ENCODE assay signal across 8 mouse cellular contexts in genomic region chrX:73786364-73787224, GRCm38 (mm10). TPM values are rescaled to one million over a fixed set of nuclear protein-coding genes. Genes with fewer than 3 reads are reported as not detected.
DNase-seq lines count a peak whose midpoint lies in the region; ATAC-seq and TF ChIP-seq lines count a peak whose summit lies in the region.

TSS of gene Idh3g (minus strand) at chrX:73786897.
TSS of gene Ssr4 (plus strand) at chrX:73787028.

- H3K4me3 ChIP-seq in embryonic facial prominence, embryonic 14.5 days (ENCODE audit: low read depth, low read length), result peak within 1 kb of the TSS; percentile 60
- H3K4me3 ChIP-seq in heart, adult 2 months, result peak within 1 kb of the TSS; percentile 62
- H3K4me3 ChIP-seq in limb, embryonic 13.5 days, result peak within 1 kb of the TSS; percentile 60
- peak within 1 kb of the TSS; percentile 57 for H3K4me3 ChIP-seq in midbrain, embryonic 16.5 days (ENCODE audit: low read depth, low read length)

- no peak for TF ChIP-seq EP300 in heart, adult 2 months (IDR thresholded peaks at IDR 0.05; ENCODE audit: insufficient read depth, low read depth, low read length)

- H3K9ac ChIP-seq in embryonic facial prominence, embryonic 14.5 days (ENCODE audit: low read depth, low read length), result peak within 1 kb of the TSS; percentile 74
- H3K9ac ChIP-seq in heart, adult 2 months (ENCODE audit: low read depth, low read length), result peak within 1 kb of the TSS; percentile 81
- peak within 1 kb of the TSS; percentile 75 for H3K9ac ChIP-seq in limb, embryonic 13.5 days
- H3K9ac ChIP-seq in midbrain, embryonic 16.5 days (ENCODE audit: low read depth, low read length), result peak within 1 kb of the TSS; percentile 73

- H3K4me2 ChIP-seq in embryonic facial prominence, embryonic 14.5 days (ENCODE audit: low read depth, low read length), result peak within 1 kb of the TSS; percentile 59
- H3K4me2 ChIP-seq in limb, embryonic 13.5 days (replicated peaks), result peak within 1 kb of the TSS; percentile 68
- peak within 1 kb of the TSS; percentile 74 for H3K4me2 ChIP-seq in midbrain, embryonic 16.5 days (ENCODE audit: low read length)

- ATAC-seq in embryonic facial prominence, embryonic 14.5 days (ENCODE audit: low read depth), result peak; percentile 97
- peak; percentile 95 for ATAC-seq in limb, embryonic 13.5 days (ENCODE audit: low FRiP score, low read depth)
- ATAC-seq in midbrain, embryonic 16.5 days, result peak; percentile 98

- peak; percentile 98 for DNase-seq in 3T3-L1 (ENCODE audit: low read depth, low spot score)
- DNase-seq in adrenal gland, postnatal 4 days (ENCODE audit: low spot score in 2 of 2), result peak; percentile 55 to 81
- DNase-seq in embryonic facial prominence, embryonic 14.5 days (ENCODE audit: low spot score), result peak; percentile 97
- DNase-seq in heart, adult 2 months, result peak; percentile 92 to 95
- DNase-seq in kidney, adult 8-10 months, result peak; percentile 94
- DNase-seq in spleen, postnatal 10 days (ENCODE audit: low spot score in 2 of 2), result peak; percentile 86 to 92

- peak within 1 kb of the TSS; percentile 87 for H3K27ac ChIP-seq in embryonic facial prominence, embryonic 14.5 days (replicated peaks; ENCODE audit: low read depth, low read length)
- peak within 1 kb of the TSS; percentile 97 for H3K27ac ChIP-seq in heart, adult 2 months
- peak within 1 kb of the TSS; percentile 85; the same call in 1 of the 2 replicates for H3K27ac ChIP-seq in limb, embryonic 13.5 days
- H3K27ac ChIP-seq in midbrain, embryonic 16.5 days (ENCODE audit: low read length), result peak within 1 kb of the TSS; percentile 90

- H3K9me3 ChIP-seq in embryonic facial prominence, embryonic 14.5 days (ENCODE audit: control insufficient read depth, low read length), result no peaks in the 10 kb centered on the region
- no peaks in the 10 kb centered on the region for H3K9me3 ChIP-seq in limb, embryonic 13.5 days
- H3K9me3 ChIP-seq in midbrain, embryonic 16.5 days (replicated peaks; ENCODE audit: control insufficient read depth, low read length, poor library complexity, severe bottlenecking), result no peaks in the 10 kb centered on the region

- H3K4me1 ChIP-seq in embryonic facial prominence, embryonic 14.5 days (ENCODE audit: control insufficient read depth, insufficient read depth, low read length), result no peaks in the 10 kb centered on the region
- peaks cover 4% of the 10 kb centered on the region; the same call in 1 of the 2 replicates for H3K4me1 ChIP-seq in heart, adult 2 months (ENCODE audit: control insufficient read depth, insufficient read depth, low read length)
- peaks cover 12% of the 10 kb centered on the region for H3K4me1 ChIP-seq in limb, embryonic 13.5 days
- peaks cover 28% of the 10 kb centered on the region for H3K4me1 ChIP-seq in midbrain, embryonic 16.5 days (ENCODE audit: control insufficient read depth, insufficient read depth, low read length)

- no peak for TF ChIP-seq POLR2A in heart, adult 2 months (IDR thresholded peaks at IDR 0.05; ENCODE audit: insufficient read depth, low read depth, low read length)

- intact Hi-C loops in heart, adult 2 months (cut with DNase I), result loop anchor here (2.0 to 5.0 kb wide), 3 partner anchors 70 to 181 kb away; partner anchors contain the start of genes Abcd1, Bcap31, Hcfc1 and Slc6a8

- H3K36me3 ChIP-seq in embryonic facial prominence, embryonic 14.5 days (ENCODE audit: control insufficient read depth, insufficient read depth, low read length), result peaks cover 27% of the 10 kb centered on the region; the same call in 1 of the 2 replicates
- H3K36me3 ChIP-seq in heart, adult 2 months (ENCODE audit: control insufficient read depth, insufficient read depth, low read length), result peaks cover 1% of the 10 kb centered on the region
- peaks cover 25% of the 10 kb centered on the region for H3K36me3 ChIP-seq in limb, embryonic 13.5 days
- H3K36me3 ChIP-seq in midbrain, embryonic 16.5 days (ENCODE audit: control insufficient read depth, insufficient read depth, low read length), result peaks cover under 1% of the 10 kb centered on the region; the same call in 1 of the 2 replicates

- no peaks in the 10 kb centered on the region for H3K79me2 ChIP-seq in heart, adult 2 months (replicated peaks; ENCODE audit: control insufficient read depth, insufficient read depth, low read length)

- peak; percentile 63 for TF ChIP-seq CTCF in heart, adult 2 months (IDR thresholded peaks at IDR 0.05)

- no peaks in the 10 kb centered on the region for H3K27me3 ChIP-seq in embryonic facial prominence, embryonic 14.5 days (replicated peaks; ENCODE audit: control insufficient read depth, insufficient read depth, low read length)
- H3K27me3 ChIP-seq in heart, adult 2 months (ENCODE audit: control insufficient read depth, insufficient read depth, low read length), result no peaks in the 10 kb centered on the region
- H3K27me3 ChIP-seq in limb, embryonic 13.5 days, result peaks cover 5% of the 10 kb centered on the region
- no peaks in the 10 kb centered on the region for H3K27me3 ChIP-seq in midbrain, embryonic 16.5 days (ENCODE audit: control insufficient read depth, insufficient read depth, low read depth, low read length)

- 16% methylated on average over 34 of the region's 52 CpGs for WGBS in embryonic facial prominence, embryonic 14.5 days
- WGBS in heart, adult 2 months, result 18% methylated on average over 52 of the region's 52 CpGs
- 20% methylated on average over 52 of the region's 52 CpGs for WGBS in limb, embryonic 13.5 days
- WGBS in midbrain, embryonic 16.5 days, result 15% methylated on average over 50 of the region's 52 CpGs

RNA-seq across cellular contexts. Expression of gene Idh3g, which starts in this region (rescaled TPM):
- 100 to 1,000 TPM; 296 to 313 TPM for total RNA-seq in adrenal gland, postnatal 4 days (2021)
- 193 and 211 TPM in 2 replicates for polyA plus RNA-seq in embryonic facial prominence, embryonic 14.5 days (2014; fragmentation: Nextera tagmentation; extraction: Ambion mirVana)
- total RNA-seq in heart, adult 2 months (2021), result 100 to 1,000 TPM; 573 to 710 TPM
- polyA plus RNA-seq in heart, adult 2 months (2012; rRNA removed), result 1,208 and 1,962 TPM in 2 replicates
- 200 and 206 TPM in 2 replicates for polyA plus RNA-seq in limb, embryonic 13.5 days (2015; fragmentation: Nextera tagmentation; extraction: Ambion mirVana)
- 232 and 252 TPM in 2 replicates for polyA plus RNA-seq in midbrain, embryonic 16.5 days (2015; fragmentation: Nextera tagmentation; extraction: Ambion mirVana)

RNA-seq across cellular contexts. Expression of gene Ssr4, which starts in this region (rescaled TPM):
- 100 to 1,000 TPM; 182 to 189 TPM for total RNA-seq in adrenal gland, postnatal 4 days (2021)
- polyA plus RNA-seq in embryonic facial prominence, embryonic 14.5 days (2014; fragmentation: Nextera tagmentation; extraction: Ambion mirVana), result 259 and 277 TPM in 2 replicates
- total RNA-seq in heart, adult 2 months (2021), result 10 to 100 TPM; 78.1 to 81.8 TPM
- 116 and 124 TPM in 2 replicates for polyA plus RNA-seq in heart, adult 2 months (2012; rRNA removed)
- 182 TPM in 2 replicates for polyA plus RNA-seq in limb, embryonic 13.5 days (2015; fragmentation: Nextera tagmentation; extraction: Ambion mirVana)
- 126 and 131 TPM in 2 replicates for polyA plus RNA-seq in midbrain, embryonic 16.5 days (2015; fragmentation: Nextera tagmentation; extraction: Ambion mirVana)

Comparison
In these comparisons a context has a peak if more than half of its experiments do, and no peak if none do; other contexts are left out.
1. Peak in every context shown above with its lines: DNase-seq, ATAC-seq, H3K4me3 ChIP-seq and H3K27ac ChIP-seq.